Mouse (Mus musculus): Measurements from ENCODE around the gene Tgif2.

GRCm38 (mm10) chr2:156857835-156858234 lies 18.0 kb downstream of the Tgif2 start, which contains the start of gene 4930518I15Rik:
- TF ChIP-seq CTCF (IDR thresholded peaks at IDR 0.05; ENCODE audit: low read depth, low read length): no peak
- TF ChIP-seq GATA2 (IDR thresholded peaks at IDR 0.05; ENCODE audit: borderline replicate concordance, low read depth, low read length): no peak

Measured in G1E (cell line).